Mouse (Mus musculus): ENCODE measurements around the gene Rnd1.
A peak's percentile ranks its signal among the peaks of the same experiment; 100 is the strongest.

DNA sequence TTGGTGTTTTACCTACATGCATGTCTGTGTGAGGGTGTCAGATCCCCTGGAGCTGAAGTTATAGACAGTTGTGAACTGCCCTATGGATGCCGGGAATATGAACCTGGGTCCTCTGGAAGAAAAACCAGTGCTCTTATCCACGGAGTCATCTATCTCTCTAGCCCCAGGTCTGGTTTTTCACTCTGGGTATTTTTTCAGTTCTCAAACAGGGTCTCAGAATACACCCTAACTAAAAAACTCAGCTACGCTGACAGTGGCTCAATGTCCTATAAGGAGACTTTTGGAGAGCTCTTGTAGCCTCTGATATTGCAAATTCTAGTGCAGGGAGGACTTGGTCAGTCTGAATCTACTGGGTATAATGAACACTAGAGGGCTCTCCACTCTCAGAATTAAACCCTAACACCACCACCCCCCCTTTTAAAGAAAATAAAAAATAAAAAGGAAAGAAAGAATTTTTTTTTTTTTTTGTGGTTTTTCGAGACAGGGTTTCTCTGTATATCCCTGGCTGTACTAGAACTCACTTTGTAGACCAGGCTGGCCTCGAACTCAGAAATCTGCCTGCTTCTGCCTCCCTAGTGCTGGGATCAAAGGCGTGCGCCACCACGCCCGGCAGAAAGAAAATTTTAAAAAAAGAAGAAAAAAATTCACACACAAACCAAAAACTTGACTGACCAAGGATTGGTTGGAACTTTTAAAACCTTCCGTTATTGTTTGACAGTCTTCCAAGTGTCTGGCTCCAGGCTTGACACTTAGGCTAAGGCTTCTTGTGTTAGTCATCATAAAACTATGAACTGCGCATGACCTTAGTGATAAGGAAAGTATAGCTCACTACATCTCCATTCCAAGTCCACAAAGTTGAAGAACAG is 13.0 kb downstream of the Rnd1 start:
- peak; percentile 81 for TF ChIP-seq CTCF (IDR thresholded peaks at IDR 0.05)
- no peak for TF ChIP-seq POLR2A (IDR thresholded peaks at IDR 0.05; ENCODE audit: insufficient read depth, low read depth, low read length)

All from heart, adult 2 months (tissue).